Mouse (Mus musculus): Measurements from ENCODE around the gene St5. TPM values are rescaled to one million over a fixed set of nuclear protein-coding genes. Genes with fewer than 3 reads are reported as not detected.

The St5 gene
- total and polyA plus RNA-seq, 3 experiments = 24.3 to 40.3 (median 28.4) TPM

DNA sequence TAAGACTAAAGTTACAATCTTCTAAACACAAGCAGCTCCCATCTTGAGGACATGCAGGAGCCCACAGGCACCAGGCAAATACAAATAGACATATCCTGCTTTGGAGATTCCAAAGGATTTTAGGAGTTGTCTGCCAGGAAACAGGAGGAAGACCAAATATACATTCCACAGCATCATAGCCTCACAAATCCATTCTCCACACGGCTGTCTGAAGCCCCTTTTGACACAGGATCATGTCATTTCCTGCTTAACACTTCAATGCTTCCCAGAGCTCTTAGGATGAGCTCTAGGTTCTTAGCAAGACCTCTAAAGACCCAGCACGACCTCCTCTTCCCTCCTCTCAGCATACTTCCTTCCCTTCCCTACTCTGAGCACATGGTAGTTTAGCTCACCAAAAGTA, 82.4 kb downstream of the St5 start:
- no peak overlapping the region for H3K27ac ChIP-seq
- WGBS = 33% methylated on average over 2 of the region's 2 CpGs

GRCm38 (mm10) chr7:109620288-109620687, 83.1 kb downstream of the St5 start:
- Histone ChIP-seq H3K27ac (no peak overlapping the region), H3K4me3 (no peak overlapping the region), H3K79me2 (replicated peaks; ENCODE audit: control insufficient read depth, insufficient read depth, low read length) (no peaks in the 10 kb centered on the region), H3K27me3 (ENCODE audit: control insufficient read depth, insufficient read depth, low read length) (no peaks in the 10 kb centered on the region), H3K4me1 (ENCODE audit: control insufficient read depth, insufficient read depth, low read length) (peaks cover 9% of the 10 kb centered on the region), H3K9ac (ENCODE audit: low read depth, low read length) (no peak overlapping the region), H3K36me3 (ENCODE audit: control insufficient read depth, insufficient read depth, low read length) (peaks cover 12% of the 10 kb centered on the region)
- DNase-seq = no peak
- intact Hi-C loops (cut with DNase I) = no loop called here
- TF ChIP-seq POLR2A (IDR thresholded peaks at IDR 0.05; ENCODE audit: insufficient read depth, low read depth, low read length) (no peak), EP300 (IDR thresholded peaks at IDR 0.05; ENCODE audit: insufficient read depth, low read depth, low read length) (no peak), CTCF (IDR thresholded peaks at IDR 0.05) (no peak)
- 85% methylated on average over 3 of the region's 3 CpGs for WGBS

More for the DNA sequence above, 82.4 kb downstream of the St5 start:
- DNase-seq = no peak
- H3K27me3 ChIP-seq (ENCODE audit: control insufficient read depth, insufficient read depth, low read length) = no peaks in the 10 kb centered on the region
- intact Hi-C loops (cut with DNase I) = no loop called here
- H3K79me2 ChIP-seq (replicated peaks; ENCODE audit: control insufficient read depth, insufficient read depth, low read length) = no peaks in the 10 kb centered on the region
- H3K4me1 ChIP-seq (ENCODE audit: control insufficient read depth, insufficient read depth, low read length) = peaks cover 9% of the 10 kb centered on the region
- no peak overlapping the region for H3K9ac ChIP-seq (ENCODE audit: low read depth, low read length)
- H3K36me3 ChIP-seq (ENCODE audit: control insufficient read depth, insufficient read depth, low read length) = peaks cover 12% of the 10 kb centered on the region
- TF ChIP-seq CTCF (IDR thresholded peaks at IDR 0.05) (no peak), EP300 (IDR thresholded peaks at IDR 0.05; ENCODE audit: insufficient read depth, low read depth, low read length) (no peak), POLR2A (IDR thresholded peaks at IDR 0.05; ENCODE audit: insufficient read depth, low read depth, low read length) (no peak)
- H3K4me3 ChIP-seq = no peak overlapping the region

GRCm38 (mm10) chr7:109618721-109619120, 84.7 kb downstream of the St5 start:
- 26% methylated on average over 6 of the region's 6 CpGs for WGBS
- Histone ChIP-seq H3K27ac (peak overlapping the region; percentile 97), H3K4me3 (no peak overlapping the region), H3K4me1 (ENCODE audit: control insufficient read depth, insufficient read depth, low read length) (peaks cover 9% of the 10 kb centered on the region), H3K9ac (ENCODE audit: low read depth, low read length) (no peak overlapping the region), H3K27me3 (ENCODE audit: control insufficient read depth, insufficient read depth, low read length) (no peaks in the 10 kb centered on the region), H3K36me3 (ENCODE audit: control insufficient read depth, insufficient read depth, low read length) (peaks cover 12% of the 10 kb centered on the region), H3K79me2 (replicated peaks; ENCODE audit: control insufficient read depth, insufficient read depth, low read length) (no peaks in the 10 kb centered on the region; the same call in 1 of the 2 replicates)
- TF ChIP-seq CTCF (IDR thresholded peaks at IDR 0.05) (no peak; the same call in 1 of the 2 replicates), EP300 (IDR thresholded peaks at IDR 0.05; ENCODE audit: insufficient read depth, low read depth, low read length) (peak; percentile 67; the same call in 1 of the 2 replicates)
- DNase-seq = peak; percentile 72 to 82
- intact Hi-C loops (cut with DNase I) = loop anchor here (1.0 to 10.0 kb wide), 3 partner anchors 70 to 174 kb away; no protein-coding TSS in a partner anchor

DNA sequence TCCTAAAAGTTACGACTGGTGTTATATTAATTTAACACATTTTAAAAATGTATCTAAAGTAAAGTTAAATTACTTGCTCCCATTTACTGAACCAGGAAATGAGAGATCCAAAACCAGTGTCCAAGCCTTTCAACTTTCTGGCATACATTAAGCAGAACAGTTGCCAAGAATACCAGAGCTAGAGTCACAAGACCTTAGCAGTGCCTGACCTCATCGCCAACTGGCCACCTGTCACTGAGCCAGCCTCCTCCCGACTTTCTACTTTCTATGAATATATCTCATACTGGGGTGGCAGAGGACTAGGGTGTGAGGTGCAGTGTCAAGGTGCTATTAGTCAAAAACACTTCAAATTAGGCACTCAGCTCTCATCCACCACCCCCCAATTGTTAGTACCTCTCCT, 85.6 kb downstream of the St5 start:
- intact Hi-C loops (cut with DNase I) = loop anchor here (1.0 to 10.0 kb wide), 3 partner anchors 69 to 173 kb away; no protein-coding TSS in a partner anchor
- H3K27me3 ChIP-seq (ENCODE audit: control insufficient read depth, insufficient read depth, low read length) = no peaks in the 10 kb centered on the region
- peak; percentile 61 to 74 for DNase-seq
- peaks cover 15% of the 10 kb centered on the region for H3K4me1 ChIP-seq (ENCODE audit: control insufficient read depth, insufficient read depth, low read length)
- 8% methylated on average over 3 of the region's 3 CpGs for WGBS
- H3K9ac ChIP-seq (ENCODE audit: low read depth, low read length) = no peak overlapping the region
- H3K27ac ChIP-seq = peak overlapping the region; percentile 97
- TF ChIP-seq POLR2A (IDR thresholded peaks at IDR 0.05; ENCODE audit: insufficient read depth, low read depth, low read length) = no peak
- 0 out of 2 replicates have a peak, but pooled peaks have one; percentile 39 for TF ChIP-seq EP300 (IDR thresholded peaks at IDR 0.05; ENCODE audit: insufficient read depth, low read depth, low read length)
- no peak for TF ChIP-seq CTCF (IDR thresholded peaks at IDR 0.05)
- peaks cover under 1% of the 10 kb centered on the region; the same call in 1 of the 2 replicates for H3K79me2 ChIP-seq (replicated peaks; ENCODE audit: control insufficient read depth, insufficient read depth, low read length)
- H3K4me3 ChIP-seq = no peak overlapping the region
- peaks cover 15% of the 10 kb centered on the region for H3K36me3 ChIP-seq (ENCODE audit: control insufficient read depth, insufficient read depth, low read length)

GRCm38 (mm10) chr7:109616034-109616979, 87.1 kb downstream of the St5 start:
- 3% methylated on average over 25 of the region's 25 CpGs for WGBS
- intact Hi-C loops (cut with DNase I) = loop anchor here (10.0 kb wide), 1 partner anchor 172 kb away; no protein-coding TSS in a partner anchor
- peaks cover 17% of the 10 kb centered on the region for H3K4me1 ChIP-seq (ENCODE audit: control insufficient read depth, insufficient read depth, low read length)
- no peak for TF ChIP-seq CTCF (IDR thresholded peaks at IDR 0.05)
- TF ChIP-seq POLR2A (IDR thresholded peaks at IDR 0.05; ENCODE audit: insufficient read depth, low read depth, low read length) = peak; percentile 74
- 0 out of 2 replicates have a peak, but pooled peaks have one; percentile 52 for TF ChIP-seq EP300 (IDR thresholded peaks at IDR 0.05; ENCODE audit: insufficient read depth, low read depth, low read length)
- H3K4me3 ChIP-seq = peak overlapping the region; percentile 82
- H3K79me2 ChIP-seq (replicated peaks; ENCODE audit: control insufficient read depth, insufficient read depth, low read length) = peaks cover 1% of the 10 kb centered on the region; the same call in 1 of the 2 replicates
- peak overlapping the region; percentile 72 for H3K9ac ChIP-seq (ENCODE audit: low read depth, low read length)
- H3K27me3 ChIP-seq (ENCODE audit: control insufficient read depth, insufficient read depth, low read length) = no peaks in the 10 kb centered on the region
- peaks cover 29% of the 10 kb centered on the region for H3K36me3 ChIP-seq (ENCODE audit: control insufficient read depth, insufficient read depth, low read length)
- DNase-seq = peak; percentile 80 to 87
- H3K27ac ChIP-seq = peak overlapping the region; percentile 97

Measured in heart, adult 2 months (tissue).